Mouse (Mus musculus) right cerebral cortex, adult 18-20 months (tissue): ENCODE measurements at regions not wholly inside any gene's neighbourhood (a gene's known extent, or its start where the extent isn't known, plus 50 kb on each side); places are given as distances from the start of the nearest gene placed in this dataset.
"Not testable (repeated sequence)": the region's sequence is repeated elsewhere in the genome, so short reads cannot be mapped to it uniquely, and the experiment has no call there.

ENCODE experiments used
- DNase-seq: peaks from one replicate; pipeline ENCODE4 v3.0.0; 2022; ENCODE audit warnings: mixed read lengths

GRCm38 (mm10) chr12:114583371-114583770 is 1039.7 kb downstream of the Adam6a start:
- no peak for DNase-seq

GRCm38 (mm10) chr12:114587227-114587626 is 1043.5 kb downstream of the Adam6a start:
- no peak for DNase-seq

DNA sequence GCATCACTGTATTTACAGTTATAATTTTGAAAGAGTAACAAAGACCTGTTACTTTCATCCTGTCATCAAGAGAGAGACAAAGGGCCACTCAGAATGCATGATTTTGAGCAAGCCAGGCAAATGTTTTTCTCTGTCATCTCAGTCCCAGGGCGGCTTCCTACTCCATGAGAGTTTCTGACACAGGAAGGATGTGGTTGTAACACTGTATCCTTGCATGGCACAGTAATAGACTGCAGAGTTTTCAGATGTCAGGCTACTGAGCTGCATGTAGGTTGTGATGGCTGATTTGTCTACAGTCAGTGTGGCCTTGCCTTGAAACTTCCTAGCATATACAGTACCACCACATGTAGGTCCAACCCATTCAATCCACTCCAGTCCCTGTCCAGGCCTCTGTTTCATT is 1054.0 kb downstream of the Adam6a start:
- DNase-seq, result no peak

- DNase-seq, result no peak
Observed at GRCm38 (mm10) chr12:114609171-114609570, 1065.5 kb downstream of the Adam6a start.

GRCm38 (mm10) chr12:114612108-114612507 is 1068.4 kb downstream of the Adam6a start:
- DNase-seq, result no peak

GRCm38 (mm10) chr12:114615179-114615578 is 1071.5 kb downstream of the Adam6a start:
- DNase-seq, result no peak

DNA sequence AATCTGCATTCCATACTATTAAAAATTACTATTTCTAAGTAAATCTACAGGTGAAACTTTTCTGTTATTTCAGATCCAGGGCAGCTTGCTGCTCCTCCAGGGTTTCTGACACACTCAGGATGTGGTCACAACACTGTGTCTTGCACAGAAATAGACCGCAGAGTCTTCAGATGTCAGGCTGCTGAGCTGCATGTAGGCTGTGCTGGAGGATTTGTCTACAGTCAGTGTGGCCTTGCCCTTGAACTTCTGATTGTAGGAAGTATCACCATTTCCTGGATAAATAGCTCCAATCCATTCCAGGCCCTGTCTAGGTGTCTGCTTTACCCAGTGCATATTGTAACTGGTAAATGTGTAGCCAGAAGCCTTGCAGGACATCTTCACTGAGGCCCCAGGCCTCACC is 1072.0 kb downstream of the Adam6a start:
- no peak for DNase-seq

GRCm38 (mm10) chr12:114641089-114641488 is 1097.4 kb downstream of the Adam6a start:
- DNase-seq, result no peak

DNA sequence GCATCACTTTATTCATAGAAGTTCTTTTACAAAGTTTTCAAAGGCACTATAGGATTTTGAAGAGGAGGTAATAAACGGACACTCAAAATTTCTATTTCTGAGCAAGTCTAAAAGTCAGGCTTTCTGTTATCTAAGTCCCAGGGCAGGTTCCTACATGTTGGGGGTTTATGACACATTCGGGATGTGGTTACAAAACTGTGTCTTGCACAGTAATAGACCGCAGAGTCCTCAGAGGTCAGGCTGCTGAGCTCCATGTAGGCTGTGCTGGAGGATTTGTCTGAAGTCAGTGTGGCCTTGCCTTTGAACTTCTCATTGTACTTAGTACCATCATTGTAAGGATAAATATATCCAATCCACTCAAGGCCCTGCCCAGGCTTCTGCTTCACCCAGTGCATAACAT is 1102.7 kb downstream of the Adam6a start:
- no peak for DNase-seq

DNA sequence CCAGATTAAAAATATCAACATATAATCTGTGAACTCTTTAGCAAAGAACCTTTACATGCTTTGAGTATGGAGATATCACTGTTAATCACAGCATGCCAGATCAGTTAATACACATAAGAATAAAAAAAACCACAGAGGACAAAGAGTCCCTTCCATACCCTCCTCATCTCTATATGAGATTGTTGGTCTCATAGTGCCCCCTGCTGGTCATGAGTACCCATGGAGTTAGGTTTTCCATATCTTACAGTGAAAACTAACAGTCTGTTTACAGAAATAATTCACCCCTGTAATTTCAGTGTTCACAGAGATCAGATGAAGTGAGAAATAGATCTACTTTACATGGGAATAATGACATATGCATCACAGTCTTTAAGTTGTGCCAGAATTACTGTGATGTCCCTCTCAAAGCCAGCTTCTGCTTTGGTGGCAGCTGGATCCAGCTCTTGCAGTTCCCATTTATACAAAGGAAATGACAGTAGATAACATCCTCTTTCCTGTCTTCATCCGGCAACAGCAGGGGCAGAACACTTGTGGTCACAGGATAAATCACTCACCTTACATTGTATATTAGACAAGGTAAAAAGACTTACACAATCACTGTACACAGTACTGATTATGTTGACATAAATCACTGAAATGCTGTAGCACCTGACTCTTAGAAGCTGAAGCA is 1106.9 kb downstream of the Adam6a start:
- not testable (repeated sequence) for DNase-seq

DNA sequence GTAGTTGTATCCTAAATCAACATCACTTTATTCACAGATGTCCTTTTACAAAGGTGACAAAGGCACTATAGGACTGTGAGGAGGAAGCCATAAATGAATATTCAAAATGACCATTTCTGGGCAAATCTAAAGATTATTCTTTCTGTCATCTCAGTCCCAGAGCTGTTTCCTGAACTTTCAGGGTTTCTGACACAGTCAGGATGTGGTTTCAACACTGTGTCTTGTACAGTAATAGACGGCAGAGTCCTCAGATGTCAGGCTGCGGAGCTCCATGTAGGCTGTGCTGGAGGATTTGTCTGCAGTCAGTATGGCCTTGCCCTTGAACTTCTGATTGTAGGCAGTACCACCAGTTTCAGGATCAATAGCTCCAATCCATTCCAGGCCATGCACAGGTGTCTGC is 1113.4 kb downstream of the Adam6a start:
- DNase-seq, result not testable (repeated sequence)
